Mouse (Mus musculus) G1E (cell line): ENCODE measurements at regions not wholly inside any gene's neighbourhood (a gene's known extent, or its start where the extent isn't known, plus 50 kb on each side); places are given as distances from the start of the nearest gene placed in this dataset.

ENCODE experiments used
- CTCF ChIP-seq: IDR thresholded peaks from 2 replicates; pipeline ENCODE4 v1.5.1; 2012; ENCODE audit warnings: low read depth, low read length, inconsistent platforms, mixed read lengths
- GATA1 ChIP-seq: IDR thresholded peaks from 2 replicates; pipeline ENCODE4 v1.6.1; 2012; ENCODE audit warnings: borderline replicate concordance, low read length, inconsistent platforms, mixed read lengths
- GATA2 ChIP-seq: IDR thresholded peaks from 2 replicates; pipeline ENCODE4 v1.6.1; 2012; ENCODE audit warnings: low read depth, low read length, inconsistent platforms, borderline replicate concordance
- POLR2AphosphoS5 ChIP-seq: IDR thresholded peaks from 2 replicates; pipeline ENCODE4 v1.6.1; 2012; ENCODE audit warnings: low read depth, low read length, inconsistent platforms; ENCODE audit not compliant: insufficient replicate concordance

DNA sequence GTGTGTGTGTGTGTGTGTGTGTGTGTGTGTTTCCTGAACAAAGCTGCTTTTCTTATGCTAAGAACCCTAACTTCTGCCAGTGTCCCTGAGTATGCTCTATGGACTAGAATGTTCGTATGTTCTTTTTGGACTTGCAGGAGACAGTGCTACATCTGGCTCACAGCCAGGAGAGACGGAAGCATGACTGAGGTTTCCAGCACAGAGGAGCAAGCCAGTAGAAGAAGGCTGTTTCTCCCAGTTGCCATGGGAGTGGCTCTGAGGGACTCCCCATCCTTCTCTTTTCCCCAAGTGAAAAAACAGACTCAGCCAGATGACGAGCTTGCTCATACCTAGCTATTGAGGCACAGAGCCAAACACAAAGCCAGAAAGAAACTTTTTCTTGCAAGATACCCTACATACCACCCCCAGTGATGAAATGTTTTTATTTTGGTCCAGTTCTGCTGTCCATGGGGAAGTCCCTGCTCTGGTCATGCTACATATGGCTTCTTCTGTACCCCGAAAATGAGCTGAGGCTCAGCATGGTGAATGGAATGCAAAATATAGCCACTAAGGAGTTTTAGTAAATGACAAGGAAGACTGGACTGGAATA, 582.3 kb upstream of the Nox3 start:
- no peak for TF ChIP-seq CTCF
- TF ChIP-seq GATA1, result no peak
- no peak for TF ChIP-seq GATA2
- TF ChIP-seq POLR2AphosphoS5, result no peak
